8 mouse cellular contexts compared by ENCODE assay signal in the genomic region with DNA sequence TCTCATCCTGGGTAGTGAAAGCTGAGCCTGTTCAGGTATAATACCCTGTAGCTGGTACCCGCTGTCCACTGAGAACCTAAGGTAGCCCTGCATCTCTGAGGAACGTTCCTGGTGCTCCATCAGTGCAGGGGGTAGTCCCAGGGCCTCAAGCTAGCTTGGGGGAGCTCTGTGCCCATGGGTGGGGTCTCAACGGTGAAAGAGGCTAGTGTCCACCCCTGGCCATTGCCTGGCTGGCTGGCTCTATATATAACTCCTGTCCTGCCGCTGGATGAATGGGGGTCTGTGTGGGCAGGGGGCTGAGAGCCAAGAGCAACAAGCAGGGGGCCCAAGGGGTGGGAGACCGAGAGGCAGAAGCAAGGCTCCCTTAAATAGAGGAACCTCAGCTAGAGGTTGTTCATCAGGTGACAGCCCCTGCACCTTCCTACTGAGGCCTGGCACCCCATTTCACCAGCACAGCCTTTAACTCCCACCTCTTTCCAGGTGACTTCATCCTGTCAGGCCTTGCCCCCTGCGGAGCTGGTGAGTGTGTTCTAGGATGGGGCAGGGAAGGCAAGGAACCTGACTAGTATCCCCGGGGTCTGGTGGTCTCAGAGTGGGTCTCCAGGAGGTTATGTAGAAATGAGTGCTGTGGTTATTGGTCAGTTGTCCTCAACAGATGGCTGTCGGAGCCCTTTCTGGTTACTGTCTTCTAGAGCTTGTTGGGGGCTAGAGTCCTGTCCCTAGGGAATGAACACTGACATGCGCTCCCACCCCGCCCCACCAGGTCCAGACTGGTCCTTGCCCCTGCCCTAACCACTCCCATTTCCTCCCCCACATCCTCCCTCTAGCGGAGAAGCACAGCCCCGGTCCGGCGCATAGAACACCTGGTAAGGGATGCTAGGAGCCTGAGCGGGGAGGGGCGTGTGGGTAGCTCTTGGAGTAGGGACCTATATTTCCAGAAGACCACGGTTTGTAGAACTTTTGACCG. TPM values are rescaled to one million over a fixed set of nuclear protein-coding genes. Genes with fewer than 3 reads are reported as not detected.
A peak's percentile ranks its signal among the peaks of the same experiment; 100 is the strongest.
DNase-seq lines count a peak whose midpoint lies in the region; ATAC-seq and TF ChIP-seq lines count a peak whose summit lies in the region.

No protein-coding gene starts in this region.

- H3K27me3 ChIP-seq in kidney, postnatal 0 days (ENCODE audit: insufficient read depth, low read length): no peaks in the 10 kb centered on the region
- H3K27me3 ChIP-seq in midbrain, embryonic 15.5 days (replicated peaks): peaks cover 36% of the 10 kb centered on the region

- DNase-seq in heart, adult 11 months: peak; percentile 98
- no peak for DNase-seq in heart, postnatal 25 days (ENCODE audit: low spot score)
- no peak for DNase-seq in ES-E14 (ENCODE audit: low read depth, low spot score)
- DNase-seq in heart, adult 9 months (ENCODE audit: low spot score in 2 of 2): peak; percentile 54 to 61
- peak; percentile 63 for DNase-seq in kidney, postnatal 0 days (ENCODE audit: low spot score)
- DNase-seq in right cerebral cortex, postnatal 4 days: no peak
- DNase-seq in spleen, postnatal 10 days (ENCODE audit: low spot score in 2 of 2): no peak

- intact Hi-C loops in heart, postnatal 25 days (cut with DNase I): loop anchor here (10.0 kb wide), 1 partner anchor 299 kb away; a partner anchor contains a TSS

- H3K4me1 ChIP-seq in ES-E14 (ENCODE audit: control insufficient read depth in 2 of 2, insufficient read depth in 2 of 2, low read length in 2 of 2, poor library complexity in 1 of 2): peaks cover 10 to 37% of the 10 kb centered on the region in 2 experiments; a peak in 3 of 4 replicates
- H3K4me1 ChIP-seq in kidney, postnatal 0 days (replicated peaks; ENCODE audit: insufficient read depth, low read length): peaks cover 60% of the 10 kb centered on the region
- peaks cover 41% of the 10 kb centered on the region for H3K4me1 ChIP-seq in midbrain, embryonic 15.5 days

- no peaks in the 10 kb centered on the region for H3K9me3 ChIP-seq in ES-E14 (ENCODE audit: control insufficient read depth, insufficient read depth, low read depth, low read length)
- H3K9me3 ChIP-seq in kidney, postnatal 0 days (replicated peaks; ENCODE audit: low read length): no peaks in the 10 kb centered on the region
- no peaks in the 10 kb centered on the region for H3K9me3 ChIP-seq in midbrain, embryonic 15.5 days

- no peaks in the 10 kb centered on the region for H3K36me3 ChIP-seq in ES-E14 (ENCODE audit: control insufficient read depth, insufficient read depth, low read length, poor library complexity, severe bottlenecking)
- H3K36me3 ChIP-seq in kidney, postnatal 0 days (ENCODE audit: insufficient read depth, low read length): peaks cover 30% of the 10 kb centered on the region
- no peaks in the 10 kb centered on the region for H3K36me3 ChIP-seq in midbrain, embryonic 15.5 days (replicated peaks)

- ATAC-seq in kidney, postnatal 0 days (replicated peaks; ENCODE audit: low FRiP score, low read depth): no peak
- ATAC-seq in midbrain, embryonic 15.5 days (replicated peaks): no peak

- peak overlapping the region; percentile 62 to 82 for H3K4me3 ChIP-seq in ES-E14 (ENCODE audit: insufficient read depth in 1 of 2, low read depth in 1 of 2, low read length in 2 of 2, poor library complexity in 1 of 2, severe bottlenecking in 1 of 2)
- 0 out of 2 replicates have a peak overlapping the region, but pooled peaks have one; percentile 7 for H3K4me3 ChIP-seq in kidney, postnatal 0 days (replicated peaks; ENCODE audit: low read depth, low read length)
- peak overlapping the region; percentile 37; the same call in 1 of the 2 replicates for H3K4me3 ChIP-seq in midbrain, embryonic 15.5 days

- H3K9ac ChIP-seq in ES-E14 (ENCODE audit: insufficient read depth, low read depth, low read length, poor library complexity, severe bottlenecking): peak overlapping the region; percentile 29; the same call in 1 of the 2 replicates
- H3K9ac ChIP-seq in kidney, postnatal 0 days (ENCODE audit: low read depth, low read length): no peak overlapping the region
- no peak overlapping the region for H3K9ac ChIP-seq in midbrain, embryonic 15.5 days

- H3K4me2 ChIP-seq in kidney, postnatal 0 days (ENCODE audit: low read length): peak overlapping the region; percentile 85
- peak overlapping the region; percentile 58 for H3K4me2 ChIP-seq in midbrain, embryonic 15.5 days

- in situ Hi-C loops in ES-E14 (cut with MboI; ENCODE audit: low sequenced_read_pairs in 2 of 2, unreplicated experiment in 2 of 2): no loop called here

- 31% methylated on average over 18 of the region's 18 CpGs for WGBS in kidney, postnatal 0 days
- 25% methylated on average over 18 of the region's 18 CpGs for WGBS in midbrain, embryonic 15.5 days

- H3K27ac ChIP-seq in ES-E14 (ENCODE audit: insufficient read depth, low read depth, low read length, poor library complexity, severe bottlenecking): no peak overlapping the region
- no peak overlapping the region for H3K27ac ChIP-seq in kidney, postnatal 0 days
- no peak overlapping the region for H3K27ac ChIP-seq in midbrain, embryonic 15.5 days

- peak; percentile 62 for TF ChIP-seq CTCF in kidney, postnatal 0 days (IDR thresholded peaks at IDR 0.05; ENCODE audit: low read depth)

TF ChIP-seq in ES-E14, 5 proteins besides CTCF, POLR2A, EP300 and RAD21:
- no peak for TF ChIP-seq ZNF384 (IDR thresholded peaks at IDR 0.05; ENCODE audit: low read depth, low read length)
- no peak for TF ChIP-seq HCFC1 (IDR thresholded peaks at IDR 0.05; ENCODE audit: borderline replicate concordance, insufficient read depth, low read length)
- no peak for TF ChIP-seq CHD2 (IDR thresholded peaks at IDR 0.05; ENCODE audit: low read depth, low read length)
- TF ChIP-seq MAFK (IDR thresholded peaks at IDR 0.05; ENCODE audit: insufficient read depth, low read depth, low read length): no peak
- TF ChIP-seq ZC3H11A (IDR thresholded peaks at IDR 0.05; ENCODE audit: borderline replicate concordance, low read depth, low read length): no peak

RNA-seq across cellular contexts. Expression of a gene that starts 5.8 kb away (rescaled TPM):
- 100 to 1,000 TPM in 1 of 2 experiments, 10 to 100 TPM in 1; 98.6 to 118 TPM for total RNA-seq in heart, postnatal 25 days (2021)
- 4.5 and 4.9 TPM in 2 replicates for total RNA-seq in ES-E14 (2012; rRNA removed)
- 34.4 and 35.8 TPM in 2 replicates for polyA plus RNA-seq in kidney, postnatal 0 days (2015; fragmentation: Nextera tagmentation; extraction: Ambion mirVana)
- 8.3 and 12.3 TPM in 2 replicates for polyA plus RNA-seq in midbrain, embryonic 15.5 days (2015; fragmentation: Nextera tagmentation; extraction: Ambion mirVana)

RNA-seq across cellular contexts. Expression of a gene that starts 30.0 kb away (rescaled TPM):
- total RNA-seq in heart, postnatal 25 days (2021): 10 to 100 TPM; 13.2 to 15.1 TPM
- 22.7 and 34.8 TPM in 2 replicates for total RNA-seq in ES-E14 (2012; rRNA removed)
- 14.3 and 16.6 TPM in 2 replicates for polyA plus RNA-seq in kidney, postnatal 0 days (2015; fragmentation: Nextera tagmentation; extraction: Ambion mirVana)
- 78.7 and 80.2 TPM in 2 replicates for polyA plus RNA-seq in midbrain, embryonic 15.5 days (2015; fragmentation: Nextera tagmentation; extraction: Ambion mirVana)

RNA-seq across cellular contexts. Expression of a gene that starts 32.5 kb away (rescaled TPM):
- 100 to 1,000 TPM; 131 to 144 TPM for total RNA-seq in heart, postnatal 25 days (2021)
- 361 and 417 TPM in 2 replicates for total RNA-seq in ES-E14 (2012; rRNA removed)
- polyA plus RNA-seq in kidney, postnatal 0 days (2015; fragmentation: Nextera tagmentation; extraction: Ambion mirVana): 96.1 and 102 TPM in 2 replicates
- 87.0 and 89.2 TPM in 2 replicates for polyA plus RNA-seq in midbrain, embryonic 15.5 days (2015; fragmentation: Nextera tagmentation; extraction: Ambion mirVana)

RNA-seq across cellular contexts. Expression of a gene that starts 38.1 kb away (rescaled TPM):
- 10 to 100 TPM; 38.3 to 43.6 TPM for total RNA-seq in heart, postnatal 25 days (2021)
- total RNA-seq in ES-E14 (2012; rRNA removed): 4.2 and 7.5 TPM in 2 replicates
- 20.5 and 28.3 TPM in 2 replicates for polyA plus RNA-seq in kidney, postnatal 0 days (2015; fragmentation: Nextera tagmentation; extraction: Ambion mirVana)
- polyA plus RNA-seq in midbrain, embryonic 15.5 days (2015; fragmentation: Nextera tagmentation; extraction: Ambion mirVana): 2.6 and 4.3 TPM in 2 replicates

RNA-seq across cellular contexts. Expression of a gene that starts 44.3 kb away (rescaled TPM):
- under 1 TPM in 1 of 2 experiments, not detected in 1; 0.11 TPM for total RNA-seq in heart, postnatal 25 days (2021)
- 5.3 and 9.5 TPM in 2 replicates for total RNA-seq in ES-E14 (2012; rRNA removed)
- 0.28 and 0.34 TPM in 2 replicates for polyA plus RNA-seq in kidney, postnatal 0 days (2015; fragmentation: Nextera tagmentation; extraction: Ambion mirVana)
- 0.15 TPM in 1 of 2 replicates, not detected in the other for polyA plus RNA-seq in midbrain, embryonic 15.5 days (2015; fragmentation: Nextera tagmentation; extraction: Ambion mirVana)

Comparison
In these comparisons a context has a peak if more than half of its experiments do, and no peak if none do; other contexts are left out.
1. DNase-seq: peak in heart, adult 11 months (single experiment), heart, adult 9 months (2 of 2) and kidney, postnatal 0 days (single experiment); none in heart, postnatal 25 days (single experiment), ES-E14 (single experiment), right cerebral cortex, postnatal 4 days (single experiment) and spleen, postnatal 10 days (0 of 2).
2. H3K4me3 ChIP-seq: peak in every context shown above with its lines; median percentile 72 in ES-E14; 37 in midbrain, embryonic 15.5 days; 7 in kidney, postnatal 0 days.
3. RNA of a gene that starts 5.8 kb away (total RNA-seq): 98.6 to 118 TPM in heart, postnatal 25 days; 4.5 to 4.9 TPM in ES-E14; every median in the first group is over 10 times any median in the second.